Mouse (Mus musculus): ENCODE results near the gene Znrf4. TPM values are rescaled to one million over a fixed set of nuclear protein-coding genes. Genes with fewer than 3 reads are reported as not detected.

The Znrf4 gene
- not detected for total RNA-seq (2021)

DNA sequence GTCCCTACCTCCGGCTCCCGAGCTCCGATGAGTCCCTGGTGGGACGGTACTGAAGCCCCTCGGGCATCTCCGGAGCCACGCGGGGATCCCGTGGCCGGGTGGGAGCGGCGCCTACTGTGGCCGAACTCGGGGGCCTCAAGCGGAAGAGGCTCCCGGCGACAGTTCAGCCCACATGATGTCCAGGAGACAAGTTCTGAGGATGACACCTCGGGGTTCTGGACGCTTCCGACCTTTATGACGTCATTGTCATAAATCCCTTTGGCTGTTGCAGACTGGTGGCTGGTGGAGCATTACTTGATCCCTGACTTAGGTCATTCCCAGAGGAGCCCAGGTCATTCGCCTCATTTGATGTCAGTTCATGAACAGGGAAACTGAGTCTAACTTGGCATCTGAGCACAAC lies at the start of gene Znrf4:
TSS of gene Znrf4 (minus strand) at position 122 of the 400 bp plus-strand sequence.
- DNase-seq (ENCODE audit: low spot score in 2 of 2): peak in 1 of 2 experiments; percentile 3
- intact Hi-C loops (cut with DNase I): no loop called here

DNA sequence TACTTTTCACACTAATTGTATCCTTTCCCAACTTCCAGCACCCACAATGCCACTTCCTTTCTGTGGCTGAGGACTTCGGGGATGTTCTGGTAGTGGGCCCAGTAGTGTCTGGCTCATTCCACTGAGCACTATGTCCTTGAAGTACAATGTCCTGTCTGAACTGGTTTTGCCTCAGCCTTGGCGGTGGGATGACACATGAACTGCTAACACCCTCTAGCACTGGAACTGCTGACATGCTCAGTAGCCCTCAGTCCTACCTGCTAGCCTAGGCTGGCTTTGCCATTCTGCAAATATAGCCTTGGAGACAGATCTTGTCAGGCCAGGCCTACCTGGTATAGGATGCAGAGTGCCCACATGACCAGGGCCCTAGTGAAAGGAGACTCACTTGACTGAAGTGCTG lies 49.6 kb upstream of the Znrf4 start:
- intact Hi-C loops (cut with DNase I): no loop called here
- DNase-seq (ENCODE audit: low spot score in 2 of 2): no peak

DNA sequence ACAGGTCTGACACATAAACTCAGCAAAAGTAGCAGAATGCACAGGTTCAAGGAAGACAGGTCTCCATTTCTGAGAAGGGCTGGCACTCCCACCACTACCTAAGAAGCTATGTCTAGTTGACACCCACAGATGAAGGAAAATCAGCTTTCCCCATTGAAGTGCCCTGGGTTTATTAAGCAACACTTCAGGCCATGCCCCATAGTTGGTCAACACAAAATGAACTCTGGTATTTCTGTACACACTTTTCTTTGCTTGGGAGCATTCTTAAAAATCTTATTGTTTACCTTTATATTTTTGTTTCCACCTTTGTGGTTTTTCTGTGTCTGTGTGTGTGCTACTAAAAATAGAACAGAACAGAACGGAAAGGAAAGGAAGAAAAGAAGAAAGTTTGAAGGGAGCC lies 47.9 kb upstream of the Znrf4 start:
- intact Hi-C loops (cut with DNase I): no loop called here

DNA sequence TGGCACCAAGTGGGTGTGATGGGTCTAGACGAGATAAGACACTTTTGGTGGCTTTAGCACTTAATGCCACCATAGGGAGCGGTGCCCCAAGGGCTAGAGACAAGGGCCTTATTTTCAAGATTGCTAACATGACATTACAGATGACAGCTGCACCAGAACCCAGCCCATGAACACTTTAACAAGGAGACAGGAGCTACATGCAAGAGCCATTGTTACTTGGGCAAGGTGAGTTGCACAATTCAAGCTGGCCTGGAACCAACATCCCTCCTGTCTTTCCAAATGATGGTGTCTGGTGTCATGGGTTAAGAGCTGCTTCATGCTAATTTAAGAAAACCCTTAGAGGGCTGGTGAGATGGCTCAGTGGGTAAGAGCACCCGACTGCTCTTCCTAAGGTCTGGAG lies 47.2 kb upstream of the Znrf4 start:
- intact Hi-C loops (cut with DNase I): loop anchor here (2.0 to 5.0 kb wide), 3 partner anchors 132 to 203 kb away; no protein-coding TSS in a partner anchor
- DNase-seq (ENCODE audit: low spot score in 2 of 2): no peak

More for the DNA sequence above, 47.9 kb upstream of the Znrf4 start:
- DNase-seq (ENCODE audit: low spot score in 2 of 2): no peak

DNA sequence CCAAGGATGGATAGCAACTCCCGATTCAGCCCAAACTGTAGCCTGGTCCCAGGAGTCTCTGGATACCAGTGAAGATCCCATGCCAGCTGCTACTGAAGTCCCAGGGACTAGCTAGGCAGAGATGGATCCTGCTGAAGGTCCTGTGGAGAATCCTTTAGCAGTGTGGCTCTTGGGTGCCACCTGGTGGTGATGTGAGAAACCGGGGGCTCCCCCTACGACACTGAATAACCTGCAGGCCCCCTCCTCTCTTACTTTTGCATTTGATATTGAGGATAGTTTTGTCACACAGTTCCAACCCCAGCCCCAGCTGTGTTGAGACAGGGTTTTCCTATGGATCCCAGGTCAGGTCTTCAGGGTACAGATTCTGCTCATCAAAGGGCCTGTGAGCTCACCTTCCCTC lies 46.2 kb upstream of the Znrf4 start:
- DNase-seq (ENCODE audit: low spot score in 2 of 2): peak; percentile 59
- intact Hi-C loops (cut with DNase I): loop anchor here (2.0 to 5.0 kb wide), 3 partner anchors 131 to 202 kb away; no protein-coding TSS in a partner anchor

DNA sequence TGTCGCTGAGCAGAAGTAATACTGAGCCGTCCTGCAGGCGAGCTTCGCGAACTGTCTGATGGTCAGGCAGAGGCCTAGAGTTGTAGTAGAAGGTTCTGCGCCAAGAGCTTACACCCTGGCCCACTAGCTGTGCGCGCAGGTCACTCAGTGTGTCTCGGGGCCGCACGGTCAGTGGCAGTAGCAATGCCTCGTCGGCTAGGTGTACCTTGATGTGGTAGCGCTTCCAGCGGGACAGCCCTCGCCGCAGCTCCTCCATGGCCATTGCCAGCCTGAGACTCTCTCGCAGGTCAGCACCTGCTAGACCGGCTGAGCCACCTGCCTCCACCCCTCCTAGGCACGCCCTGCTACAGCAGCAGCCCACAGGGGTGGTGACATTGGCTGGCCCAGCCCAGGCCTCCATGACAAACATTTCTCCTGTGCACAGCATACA lies 41.9 kb upstream of the Znrf4 start, which contains the start of gene Gm20219:
TSS of gene Gm20219 (minus strand) at position 266 of the 430 bp plus-strand sequence.
- no peak for DNase-seq (ENCODE audit: low spot score in 2 of 2)
- intact Hi-C loops (cut with DNase I): loop anchor here (5.0 kb wide), 1 partner anchor 67 kb away; no protein-coding TSS in a partner anchor

DNA sequence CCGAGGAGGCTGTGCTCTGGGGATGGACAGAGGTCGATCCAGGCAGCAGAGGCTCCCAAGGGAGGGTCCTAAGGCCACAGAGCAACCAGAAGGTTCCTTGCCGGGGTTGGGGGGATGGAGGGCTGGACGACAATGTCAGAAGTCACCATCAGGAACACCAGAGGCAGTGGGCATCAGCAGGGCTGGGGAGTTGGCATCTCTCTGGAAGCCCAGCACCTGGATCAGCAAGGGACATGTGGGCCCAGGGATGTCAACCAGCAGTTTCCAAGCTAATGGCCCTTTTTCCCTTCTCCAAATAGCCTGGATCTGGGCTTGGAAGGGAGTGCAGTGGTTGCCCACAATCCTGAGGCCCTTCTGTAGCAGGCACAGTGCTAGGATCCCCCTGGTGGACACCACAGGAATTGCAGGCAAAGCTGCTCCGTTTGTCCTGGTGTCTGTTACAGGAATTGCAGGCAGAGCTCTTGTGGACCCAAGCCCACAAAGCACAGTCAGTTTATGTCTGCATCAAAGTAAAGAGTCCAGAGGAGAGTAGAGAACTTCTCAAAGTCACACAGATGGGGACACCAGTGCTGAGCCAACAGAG lies 40.6 kb upstream of the Znrf4 start:
- intact Hi-C loops (cut with DNase I): loop anchor here (5.0 kb wide), 1 partner anchor 66 kb away; no protein-coding TSS in a partner anchor
- DNase-seq (ENCODE audit: low spot score in 2 of 2): peak; percentile 71 to 79

DNA sequence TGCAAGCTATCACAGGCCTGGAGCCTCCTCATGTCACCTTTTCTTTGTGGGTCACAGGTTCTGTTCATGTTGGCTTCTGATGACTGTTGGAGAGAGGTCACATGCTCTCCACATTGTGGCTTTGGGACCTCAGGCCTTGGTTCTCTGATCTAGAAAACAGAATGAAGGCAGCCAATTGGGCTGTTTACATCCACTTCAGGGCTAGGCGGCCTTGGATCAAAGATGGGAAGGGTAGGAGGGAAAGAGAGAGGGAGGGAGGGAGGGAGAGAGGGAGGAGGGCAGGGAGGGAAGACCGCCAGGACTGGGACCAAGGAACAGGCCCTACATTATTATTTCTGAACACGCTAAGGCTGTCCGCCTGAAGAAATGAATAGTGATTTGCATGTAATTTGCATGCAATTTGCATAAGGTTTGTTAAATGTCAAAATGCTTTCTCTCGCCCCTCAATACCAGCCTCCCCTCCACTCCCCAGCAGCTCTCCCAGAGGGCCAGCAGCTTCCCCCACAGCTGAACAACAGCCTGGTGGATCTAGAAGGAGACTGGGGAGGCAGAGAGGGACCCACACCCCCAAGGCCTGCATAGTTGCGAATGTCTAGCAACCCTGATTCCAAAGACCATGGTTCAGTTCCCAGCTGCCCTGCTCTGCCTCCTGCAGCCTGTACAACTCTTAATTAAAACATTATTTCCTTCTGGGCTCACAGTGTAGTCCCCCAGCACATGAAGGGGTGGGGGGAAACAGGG lies 39.8 kb upstream of the Znrf4 start:
- intact Hi-C loops (cut with DNase I): loop anchor here (5.0 kb wide), 1 partner anchor 65 kb away; no protein-coding TSS in a partner anchor
- DNase-seq (ENCODE audit: low spot score in 2 of 2): peak in 1 of 2 experiments; percentile 5

DNA sequence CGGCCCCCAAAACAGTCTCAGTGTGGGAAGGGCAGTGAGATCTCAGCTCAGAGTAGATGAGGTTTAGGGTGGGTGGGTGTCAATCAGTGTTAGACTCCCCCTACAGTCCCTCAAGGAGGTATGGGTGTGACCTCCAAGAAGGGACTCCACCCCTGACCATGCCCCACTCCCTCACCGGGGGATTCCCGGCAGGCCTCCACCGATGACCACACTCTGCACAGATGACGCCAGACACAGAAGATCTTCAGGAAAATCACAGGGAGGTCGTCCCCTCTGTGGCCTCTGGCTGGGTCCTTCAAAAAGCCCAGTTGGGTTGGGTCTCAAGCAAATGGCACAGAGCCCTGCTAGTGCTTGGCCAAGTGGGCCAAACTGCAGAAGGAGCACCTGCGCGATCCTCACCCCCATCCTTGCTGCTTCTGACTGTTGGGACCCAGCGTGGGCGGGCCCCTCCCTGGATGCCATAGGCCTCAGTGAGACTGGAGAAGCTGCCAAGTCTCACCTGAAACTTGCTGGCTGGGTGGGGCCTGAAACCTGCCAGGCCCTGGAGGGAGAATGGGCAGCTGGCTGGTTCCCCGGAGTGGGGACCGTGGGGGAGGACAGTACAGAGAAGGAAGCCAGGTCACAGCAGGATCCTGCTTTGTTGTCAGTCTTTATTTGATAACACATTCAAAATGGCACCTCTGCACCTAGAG lies 38.7 kb upstream of the Znrf4 start:
- intact Hi-C loops (cut with DNase I): loop anchor here (5.0 kb wide), 1 partner anchor 64 kb away; no protein-coding TSS in a partner anchor
- DNase-seq (ENCODE audit: low spot score in 2 of 2): peak in 1 of 2 experiments; percentile 11

DNA sequence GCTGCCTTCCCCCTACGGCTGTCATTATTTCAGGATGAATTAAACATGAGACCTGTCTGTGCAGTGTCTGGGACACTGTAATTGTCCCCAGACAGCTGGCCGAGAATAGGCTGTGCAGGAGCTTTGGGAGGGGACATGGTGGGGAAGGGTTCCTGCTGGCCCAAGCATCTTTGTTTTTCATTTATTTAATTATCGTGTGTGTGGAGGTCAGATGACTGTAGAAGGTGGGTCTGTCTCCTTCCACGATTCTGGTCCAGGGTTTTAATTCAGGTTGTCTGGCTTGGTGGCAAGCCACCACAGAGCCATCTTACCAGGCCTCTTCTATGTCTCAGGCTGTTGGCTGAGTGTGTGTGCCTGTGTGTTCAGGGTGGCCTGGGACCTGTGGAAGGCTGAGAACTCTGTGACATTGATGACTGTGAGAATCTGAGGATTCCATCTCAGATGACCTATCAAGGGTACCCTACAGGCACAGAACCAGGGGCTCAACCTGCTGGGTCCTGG lies 36.4 kb upstream of the Znrf4 start:
- no peak for DNase-seq (ENCODE audit: low spot score in 2 of 2)
- intact Hi-C loops (cut with DNase I): no loop called here

DNA sequence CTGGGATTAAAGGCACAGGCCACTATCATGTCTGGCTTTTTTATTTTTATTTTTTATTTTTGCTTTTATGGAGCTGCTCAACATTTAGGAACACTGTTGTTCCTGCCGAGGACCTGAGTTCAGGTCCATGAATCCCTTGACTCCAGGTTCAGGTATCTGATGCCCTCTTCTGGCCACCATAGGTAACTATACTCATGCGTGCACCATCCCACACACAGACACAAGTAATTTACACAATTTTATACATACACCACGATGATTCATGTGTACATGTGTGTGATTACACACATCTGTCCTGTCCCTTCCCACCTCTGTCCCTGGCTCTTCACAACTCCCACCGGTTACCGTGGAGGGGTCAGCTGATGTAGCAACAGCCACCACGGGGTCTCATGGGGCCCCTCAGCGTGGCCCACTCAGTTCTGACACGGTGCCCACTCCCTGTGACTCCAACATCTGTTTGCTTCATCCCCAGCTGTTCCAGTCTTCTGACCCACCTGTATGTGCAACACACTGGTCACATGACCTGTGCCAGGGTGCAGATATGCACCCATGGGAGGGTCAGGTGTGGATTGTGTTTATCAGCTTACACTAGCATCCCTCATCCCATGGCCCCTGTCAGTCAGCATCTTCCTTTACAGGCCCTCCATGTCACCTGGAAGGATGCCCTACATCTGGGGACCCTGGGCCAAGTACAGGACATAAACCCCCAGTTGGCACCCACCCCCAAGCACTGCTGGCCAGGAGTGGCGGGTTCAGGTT lies 35.8 kb upstream of the Znrf4 start:
- DNase-seq (ENCODE audit: low spot score in 2 of 2): peak in 1 of 2 experiments; percentile 3
- intact Hi-C loops (cut with DNase I): no loop called here

DNA sequence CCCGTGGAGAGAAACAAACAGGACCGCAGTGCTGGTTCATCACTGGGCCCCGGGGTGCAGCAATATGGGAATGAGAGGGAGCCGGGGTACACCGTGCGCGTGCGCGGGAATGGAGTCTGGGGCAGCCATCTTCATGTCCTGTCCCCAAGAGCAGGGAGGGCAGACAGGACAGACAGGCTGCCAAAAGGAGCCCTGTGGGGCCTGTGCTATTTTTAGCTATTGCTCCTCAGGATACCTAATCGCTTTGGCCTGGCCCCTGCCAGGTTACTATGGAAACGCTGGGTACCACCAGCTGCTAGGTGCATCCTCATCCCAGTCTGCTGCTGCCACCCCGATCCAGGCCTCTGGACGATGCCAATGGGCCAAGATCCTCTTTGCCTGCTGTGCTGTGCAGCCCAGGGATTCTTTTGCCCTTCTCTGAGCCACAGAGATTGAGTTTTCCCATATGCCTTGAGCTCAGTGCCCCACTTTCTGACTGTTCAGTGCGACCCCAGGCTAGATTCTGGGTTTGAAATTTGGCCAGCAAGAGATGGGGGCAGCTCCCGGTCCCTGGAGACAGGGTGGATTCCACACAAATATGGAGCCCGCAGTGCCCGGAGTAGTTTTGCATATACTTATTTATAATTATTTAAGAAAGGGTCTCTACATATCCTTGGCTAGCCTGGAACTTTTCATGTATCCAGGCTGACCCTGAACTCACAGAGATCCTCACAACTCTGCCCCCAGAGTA lies 35.0 kb upstream of the Znrf4 start:
- DNase-seq (ENCODE audit: low spot score in 2 of 2): peak in 1 of 2 experiments; percentile 5
- intact Hi-C loops (cut with DNase I): no loop called here

DNA sequence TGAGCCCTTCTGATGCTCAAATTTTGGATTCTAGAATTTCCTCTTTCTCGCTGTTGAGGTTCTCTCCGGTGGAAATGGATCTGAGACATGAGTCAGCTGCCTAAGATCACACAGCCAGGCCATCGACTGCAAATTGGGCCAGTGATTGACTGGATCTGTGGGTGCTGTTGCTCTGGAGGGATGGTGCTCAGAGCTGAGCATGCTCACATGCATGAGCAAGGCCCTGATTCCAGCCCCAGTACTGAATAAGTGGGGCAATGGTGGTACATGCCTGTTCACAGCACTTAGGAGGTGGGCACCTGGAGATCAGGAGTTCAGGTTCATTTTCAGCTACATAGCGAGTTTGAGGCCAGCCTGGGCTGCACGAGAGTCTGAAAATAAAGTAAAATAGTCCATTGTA lies 34.3 kb upstream of the Znrf4 start:
- intact Hi-C loops (cut with DNase I): no loop called here
- no peak for DNase-seq (ENCODE audit: low spot score in 2 of 2)

DNA sequence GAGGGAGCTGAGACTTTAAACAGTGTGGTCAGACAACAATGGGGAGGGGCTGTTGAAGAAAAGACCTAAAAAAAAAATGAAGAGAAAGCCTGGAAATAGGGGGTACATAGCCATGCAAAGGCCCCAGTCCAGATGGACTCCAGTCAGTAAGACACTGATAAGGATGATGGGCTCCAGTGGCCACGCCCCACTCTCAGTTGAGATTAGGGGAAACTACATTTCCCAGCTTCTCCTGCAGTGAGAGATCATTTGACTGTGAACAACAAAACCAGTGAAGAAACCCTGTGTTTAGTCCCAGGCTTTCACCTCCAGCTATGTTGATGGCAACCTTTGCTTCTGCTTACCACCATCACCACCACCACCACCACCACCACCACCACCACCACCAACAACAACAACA lies 33.7 kb upstream of the Znrf4 start:
- intact Hi-C loops (cut with DNase I): no loop called here
- no peak for DNase-seq (ENCODE audit: low spot score in 2 of 2)

DNA sequence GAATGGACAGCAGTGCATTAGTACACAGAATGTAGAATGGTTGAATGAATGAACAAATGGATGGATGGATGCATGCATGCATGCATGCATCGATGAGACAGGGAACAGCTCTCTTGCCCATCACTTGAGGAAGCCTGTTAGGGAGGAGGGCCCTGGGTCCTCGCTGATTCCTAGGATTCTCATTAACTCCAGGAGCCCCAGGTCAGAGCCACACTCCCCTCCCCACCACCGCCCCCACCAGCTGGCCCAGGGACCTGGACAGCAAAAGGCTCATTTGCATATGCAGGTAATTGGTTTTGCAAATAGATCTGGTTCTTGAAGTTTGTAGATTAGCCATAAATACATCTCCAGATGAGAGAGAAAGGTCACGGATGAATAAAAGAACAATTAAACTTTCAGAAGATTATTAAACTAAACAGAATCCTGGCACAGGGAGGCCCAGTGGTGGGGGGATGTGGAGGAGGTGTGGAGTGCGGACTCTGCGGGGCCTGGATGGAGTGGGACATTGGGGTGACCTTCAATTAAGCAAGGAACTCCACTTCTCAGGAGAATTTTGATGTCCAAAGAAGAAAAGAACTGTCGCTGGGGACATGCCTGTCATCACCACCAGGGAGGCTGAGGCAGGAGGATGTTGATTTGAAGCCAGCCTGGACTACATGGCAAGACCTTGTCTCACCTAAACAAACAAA lies 32.6 kb upstream of the Znrf4 start:
- no peak for DNase-seq (ENCODE audit: low spot score in 2 of 2)
- intact Hi-C loops (cut with DNase I): loop anchor here (5.0 kb wide), 1 partner anchor 38 kb away; no protein-coding TSS in a partner anchor

DNA sequence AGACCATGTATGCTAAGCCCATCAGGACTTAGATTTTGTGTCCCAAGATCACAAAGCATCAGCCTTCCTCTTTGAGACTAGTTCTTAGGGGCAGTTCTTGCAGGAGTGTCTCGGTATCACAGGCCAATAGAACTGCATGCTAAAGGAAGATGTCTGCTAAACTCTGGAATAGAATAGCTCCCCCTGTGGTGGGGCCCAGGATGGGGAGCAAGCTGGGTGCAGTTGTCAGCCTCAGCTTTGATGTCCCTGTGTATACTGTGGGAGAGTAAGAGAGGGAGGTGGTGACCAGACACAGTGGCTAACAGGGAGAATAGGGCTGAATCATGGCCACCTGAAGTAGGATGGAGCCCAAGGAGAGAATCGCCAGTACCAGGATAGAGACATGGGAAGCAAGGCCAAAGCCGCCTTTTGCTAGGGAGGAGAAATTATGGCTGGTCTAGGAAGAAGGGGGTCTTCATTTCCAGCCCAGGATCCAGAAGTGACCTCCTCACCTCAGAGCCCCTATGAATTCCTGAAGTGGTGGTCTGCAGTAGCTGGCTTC lies 31.5 kb upstream of the Znrf4 start:
- intact Hi-C loops (cut with DNase I): loop anchor here (5.0 kb wide), 1 partner anchor 36 kb away; no protein-coding TSS in a partner anchor
- no peak for DNase-seq (ENCODE audit: low spot score in 2 of 2)

DNA sequence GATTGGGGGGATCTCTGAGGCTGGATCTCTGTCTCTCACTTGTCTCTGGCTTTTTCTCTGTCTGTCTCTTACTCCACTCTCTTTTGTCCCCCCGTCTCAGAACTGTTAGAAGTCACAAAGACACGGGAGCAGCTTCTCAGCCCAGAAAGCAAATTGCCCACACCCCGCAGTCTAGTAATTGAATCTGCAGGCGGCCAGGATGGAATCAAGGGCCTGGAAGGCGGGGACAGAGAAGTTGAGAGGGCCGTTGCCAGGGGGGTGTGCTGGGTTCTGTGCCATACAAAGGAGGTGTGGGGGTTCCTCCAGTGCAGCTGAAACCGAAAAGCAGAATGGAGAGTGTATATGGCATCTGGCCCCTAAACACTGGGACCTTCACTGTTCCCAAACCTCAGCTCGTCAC lies 30.5 kb upstream of the Znrf4 start:
- no peak for DNase-seq (ENCODE audit: low spot score in 2 of 2)
- intact Hi-C loops (cut with DNase I): loop anchor here (5.0 kb wide), 1 partner anchor 35 kb away; no protein-coding TSS in a partner anchor

DNA sequence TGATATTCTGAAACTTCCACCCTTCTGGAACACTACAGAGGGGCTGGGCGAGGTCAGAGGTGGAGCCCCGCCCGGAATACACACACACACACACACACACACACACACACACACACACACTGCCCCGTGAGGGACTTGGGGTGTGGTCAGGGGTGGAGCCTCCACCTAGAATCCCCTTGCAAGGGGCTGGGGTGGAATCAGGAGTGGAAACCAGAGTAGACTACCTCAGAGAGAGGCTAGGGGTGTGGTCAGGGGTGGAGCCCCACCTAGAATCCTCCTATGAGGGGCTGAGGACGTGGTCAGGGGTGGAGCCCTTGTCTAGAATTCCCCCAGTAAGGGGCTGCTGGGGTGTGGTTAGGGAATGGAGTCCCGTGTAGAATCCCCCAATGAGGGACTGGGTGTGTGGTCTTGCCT lies 28.3 kb upstream of the Znrf4 start:
- intact Hi-C loops (cut with DNase I): loop anchor here (5.0 kb wide), 1 partner anchor 33 kb away; no protein-coding TSS in a partner anchor
- no peak for DNase-seq (ENCODE audit: low spot score in 2 of 2)

All from left cerebral cortex, postnatal 36 days (tissue).